Mouse (Mus musculus) CD4-positive helper T cell, adult 2 months (primary cell): ENCODE results near the gene Iqsec1.

Source experiments
- DNase-seq: peaks from one replicate; pipeline ENCODE4 v3.0.0-alpha.2; 2012; ENCODE audit warnings: low read depth, missing footprints, low spot score

The Iqsec1 gene

DNA sequence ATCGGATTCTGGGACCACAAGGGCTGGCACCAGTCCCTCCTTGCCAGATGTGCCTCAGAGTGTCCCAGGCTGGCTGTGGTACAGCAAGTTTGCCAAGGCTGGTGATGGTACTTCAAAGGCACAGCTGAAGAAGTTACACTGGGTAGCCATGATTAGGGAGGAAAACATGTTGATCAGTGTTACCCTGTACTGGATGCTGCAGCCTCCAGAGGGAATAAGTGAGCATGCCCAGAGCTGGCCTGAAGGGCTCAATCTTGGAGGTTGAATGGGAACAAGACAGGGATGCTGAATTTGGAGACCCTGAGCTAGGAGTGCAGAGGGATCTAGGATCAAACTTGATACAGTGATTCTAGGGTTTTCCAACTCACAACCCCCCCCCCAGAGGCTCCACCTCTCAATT lies 175.0 kb downstream of the Iqsec1 start:
- DNase-seq, result no peak

DNA sequence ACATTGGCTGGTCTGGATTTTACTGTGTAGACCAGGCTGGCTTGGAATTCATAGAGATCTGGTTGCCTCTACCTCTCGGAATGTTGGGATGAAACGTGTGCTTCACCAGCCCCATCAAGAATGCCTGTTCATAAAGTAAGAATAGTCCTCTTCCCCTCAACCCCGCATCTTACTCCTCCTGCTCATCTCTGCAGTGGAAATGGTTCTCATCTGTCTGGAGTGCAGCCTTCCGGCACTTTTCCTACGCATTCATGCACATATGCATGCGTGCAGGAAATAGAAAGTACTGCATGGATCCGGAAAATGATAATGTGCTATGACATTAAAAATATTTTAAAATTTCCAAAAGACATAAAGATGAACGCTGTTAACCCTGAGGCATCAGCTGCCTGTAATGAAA lies 175.9 kb downstream of the Iqsec1 start:
- no peak for DNase-seq

DNA sequence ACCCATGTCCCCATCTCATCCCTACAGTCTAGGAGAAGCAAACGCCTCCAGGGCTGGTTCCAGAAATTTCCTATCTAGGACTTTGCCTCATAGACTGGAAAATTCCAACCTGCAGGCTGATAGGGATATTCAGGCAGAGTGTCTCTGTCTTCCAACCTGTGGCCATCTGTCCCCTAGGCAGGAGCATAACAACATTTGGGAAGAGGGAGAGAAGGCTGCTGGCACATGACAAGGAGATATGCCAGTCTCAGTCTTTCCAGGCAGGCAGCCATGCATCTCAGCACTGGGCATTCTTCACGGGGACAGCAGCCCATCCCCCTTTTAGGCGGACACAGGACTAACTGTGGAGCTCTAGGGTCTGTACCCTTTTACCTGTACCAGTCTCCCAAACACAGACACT lies 176.4 kb downstream of the Iqsec1 start:
- DNase-seq, result no peak

DNA sequence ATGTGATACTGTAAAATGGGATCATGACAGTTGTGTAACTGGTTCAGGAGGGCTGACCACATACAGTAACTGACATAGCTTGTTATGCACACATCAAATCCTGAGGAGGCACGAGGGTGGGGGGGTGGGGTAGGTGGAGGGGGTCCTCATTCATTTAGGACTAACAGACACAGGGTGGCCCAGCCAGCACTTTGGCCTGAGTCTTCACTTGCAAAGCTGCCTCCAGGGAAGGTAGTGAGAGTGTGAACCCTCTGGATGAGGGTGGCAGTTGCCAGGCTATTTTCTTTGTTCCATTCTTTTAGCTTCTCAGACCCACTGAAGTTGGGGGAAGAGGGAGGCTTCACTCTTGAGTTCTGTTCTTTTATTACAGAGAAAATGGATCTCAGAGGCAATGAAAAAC lies 177.9 kb downstream of the Iqsec1 start:
- DNase-seq, result no peak

DNA sequence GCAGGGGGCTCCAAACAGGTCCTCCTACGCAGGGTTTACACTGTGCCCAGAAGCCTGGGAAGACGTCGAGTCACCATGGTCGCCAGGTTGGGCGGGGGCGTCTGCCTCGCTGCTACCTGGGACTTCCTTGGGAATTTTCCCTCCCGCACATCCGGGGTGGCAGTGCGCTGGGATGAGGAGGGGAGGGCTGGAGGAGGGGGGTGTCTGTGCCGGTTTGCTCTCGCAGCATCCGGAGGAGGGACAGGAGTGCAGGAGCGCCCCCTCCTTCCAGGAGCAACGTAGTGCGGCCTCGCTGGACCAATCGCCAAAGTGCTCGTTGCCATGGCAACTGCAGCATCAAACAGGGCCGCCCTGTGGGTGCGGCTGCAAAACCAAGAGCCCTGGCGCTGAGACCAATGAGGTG lies 178.5 kb downstream of the Iqsec1 start:
- DNase-seq, result peak; percentile 89

DNA sequence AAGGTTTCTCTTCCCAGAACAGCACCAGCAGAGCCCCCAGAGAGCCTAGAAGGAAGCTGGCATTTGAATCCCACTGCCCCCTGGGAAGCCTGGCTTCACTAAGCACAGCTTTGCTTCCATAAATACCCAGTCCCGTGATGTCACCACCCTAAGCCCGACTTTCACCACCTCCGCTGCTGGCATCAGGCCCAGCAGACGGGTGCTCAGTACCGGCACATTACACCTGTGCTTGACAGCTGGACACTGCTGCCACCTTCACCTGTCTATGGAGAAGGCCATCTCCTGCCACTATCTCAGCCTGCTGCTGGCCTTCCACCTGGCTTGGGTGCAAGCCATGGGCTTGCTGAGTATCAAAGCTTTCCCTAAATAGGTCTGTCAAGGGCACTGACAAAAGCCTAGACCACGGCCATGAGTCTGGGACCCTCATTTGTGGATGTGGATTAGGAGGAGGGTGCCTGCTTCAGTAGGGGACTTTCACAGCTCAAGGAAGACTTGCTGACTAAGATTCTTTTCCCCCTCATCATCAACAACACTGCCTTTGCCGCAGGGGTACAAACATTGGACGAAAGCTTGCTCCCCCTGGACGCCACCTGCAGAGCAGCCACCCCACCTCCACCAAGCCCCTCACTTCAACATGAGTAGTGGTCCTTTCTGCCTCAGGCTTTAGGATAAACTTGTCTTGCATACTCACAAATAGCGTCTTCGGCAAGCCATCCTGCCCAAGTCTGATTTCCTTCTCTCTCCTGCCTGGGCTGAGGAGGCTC lies 179.2 kb downstream of the Iqsec1 start:
- no peak for DNase-seq

DNA sequence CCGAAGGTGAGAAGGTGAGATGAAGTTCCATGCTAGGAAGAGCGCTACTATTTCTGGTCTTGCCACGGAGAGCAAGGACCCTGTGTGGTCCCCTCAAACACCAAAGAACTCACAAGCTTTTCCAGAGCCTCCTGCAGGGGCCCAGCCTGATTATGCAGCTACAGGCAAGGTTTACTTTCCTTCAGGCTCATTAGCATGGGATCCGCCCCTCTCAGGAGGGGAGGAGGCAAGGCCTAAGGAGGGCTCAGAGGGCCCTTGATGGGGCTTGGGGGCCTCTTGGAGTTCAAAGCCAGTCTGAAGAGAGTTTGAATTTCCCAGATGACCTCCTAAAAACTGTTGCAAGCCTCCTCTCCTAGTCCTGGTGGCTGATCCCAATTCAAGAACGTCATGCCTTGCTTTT lies 179.9 kb downstream of the Iqsec1 start:
- peak; percentile 6 for DNase-seq

DNA sequence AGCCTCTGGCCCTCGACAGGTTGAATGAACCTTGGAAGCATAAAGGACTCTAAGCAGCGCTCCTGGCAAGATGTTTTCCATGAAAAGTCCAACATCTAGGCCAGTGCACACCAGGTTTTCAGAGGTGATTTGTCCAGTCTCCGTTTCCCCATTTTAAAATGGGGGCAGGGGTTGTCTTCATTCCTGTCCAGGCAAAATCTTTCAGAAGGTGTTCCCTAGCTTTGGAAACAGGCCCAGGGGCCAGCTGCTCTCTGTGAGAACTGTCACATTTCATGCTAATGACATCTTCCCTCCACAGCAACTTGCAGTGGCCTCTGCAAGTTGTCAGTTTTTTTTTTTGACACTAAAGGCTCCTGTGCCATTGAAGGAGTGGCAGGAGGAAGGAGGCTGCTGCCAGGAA lies 180.4 kb downstream of the Iqsec1 start:
- no peak for DNase-seq

DNA sequence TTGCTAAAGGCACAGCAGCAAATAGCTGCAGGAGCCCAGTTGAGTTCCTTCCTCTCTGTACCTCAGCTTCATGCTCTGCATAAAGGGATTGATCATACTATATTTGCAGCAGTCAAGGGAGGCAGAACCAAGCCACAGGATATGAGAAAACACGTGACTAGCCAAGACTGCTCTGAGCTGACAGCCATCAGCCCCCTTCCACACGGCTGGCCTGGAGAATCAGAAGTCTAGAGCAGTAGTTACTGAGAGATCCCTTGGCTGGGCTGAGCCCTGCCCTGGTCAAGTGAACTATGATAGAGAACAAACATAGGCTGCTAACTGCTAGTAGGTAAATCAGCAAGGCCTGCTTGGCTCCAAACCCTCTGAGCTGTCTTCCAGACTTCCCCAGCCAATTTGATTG lies 180.9 kb downstream of the Iqsec1 start:
- DNase-seq, result peak; percentile 59

DNA sequence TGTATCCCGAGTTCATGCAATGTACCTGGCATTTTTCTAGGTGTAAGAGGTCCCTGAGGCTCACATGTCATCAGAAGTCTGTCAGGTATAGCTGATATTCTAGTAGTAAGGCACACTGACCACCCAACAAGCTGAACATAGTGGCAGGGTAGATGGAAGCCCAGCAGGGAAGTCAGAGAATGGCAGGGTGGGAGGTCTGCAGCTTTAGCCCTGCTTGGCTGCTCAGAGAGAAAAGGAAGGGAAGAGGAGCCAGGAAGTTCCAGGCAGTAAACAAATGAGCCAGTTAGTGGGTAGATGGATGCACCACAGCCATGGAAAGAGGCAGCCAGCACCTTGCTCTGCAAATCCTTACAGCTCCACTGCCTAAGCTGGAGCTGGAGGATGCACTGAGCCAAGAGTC lies 181.7 kb downstream of the Iqsec1 start:
- DNase-seq, result no peak

DNA sequence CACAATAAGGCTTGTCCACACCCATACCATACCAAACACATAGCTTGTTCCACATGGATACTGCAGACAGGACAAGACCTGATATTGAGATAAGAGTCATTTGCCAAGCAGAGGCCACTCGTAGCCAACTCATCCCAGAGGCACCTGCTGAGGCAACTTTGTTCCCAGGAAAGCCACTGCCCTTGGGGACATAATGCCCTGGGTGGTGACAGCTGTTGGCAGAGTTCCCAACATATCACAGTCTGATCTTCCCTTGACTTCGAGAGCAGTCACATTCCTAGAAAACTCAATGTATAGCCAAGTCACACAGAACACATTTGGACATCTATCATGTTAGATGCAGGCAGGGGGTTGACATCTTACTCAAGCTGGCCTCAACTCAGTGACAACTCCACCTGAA lies 183.4 kb downstream of the Iqsec1 start:
- no peak for DNase-seq

DNA sequence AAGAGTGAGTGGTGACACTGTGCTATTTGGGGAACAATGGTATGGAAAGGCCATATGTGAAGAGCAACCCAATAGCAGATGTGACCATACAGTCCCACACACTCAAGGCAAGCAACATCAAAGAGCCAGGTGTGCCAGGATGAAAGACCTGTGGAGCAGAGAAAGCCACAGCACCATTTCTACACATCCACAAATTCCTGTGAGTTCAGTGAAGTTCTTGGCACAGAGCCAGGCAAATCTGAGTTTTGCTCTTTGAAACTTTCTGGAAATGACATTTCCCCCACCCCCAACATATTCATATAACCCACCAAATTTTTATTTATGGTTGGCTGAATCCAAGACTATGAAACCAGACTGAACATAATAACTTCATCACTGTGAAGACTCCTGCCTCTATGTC lies 183.8 kb downstream of the Iqsec1 start:
- DNase-seq, result no peak

DNA sequence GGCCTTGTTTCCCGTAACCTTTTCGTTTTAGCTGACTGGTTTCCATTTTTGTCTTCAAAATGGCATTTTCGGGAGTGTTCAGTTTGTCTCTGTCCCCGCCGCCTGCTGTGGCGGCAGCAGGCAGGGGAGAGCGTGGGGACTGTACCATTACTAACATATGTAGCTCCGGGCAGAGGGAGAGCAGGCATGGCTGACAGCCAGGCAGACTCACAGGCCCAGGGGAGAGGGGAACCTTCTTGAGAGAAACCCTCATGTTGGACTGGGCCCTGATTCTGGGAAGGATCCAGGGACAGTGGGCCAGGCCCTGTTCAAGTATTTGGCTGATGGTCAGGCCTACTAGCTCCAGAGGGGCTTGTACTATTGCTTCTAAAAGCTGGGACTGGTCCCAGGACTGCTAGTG lies 185.9 kb downstream of the Iqsec1 start:
- no peak for DNase-seq

DNA sequence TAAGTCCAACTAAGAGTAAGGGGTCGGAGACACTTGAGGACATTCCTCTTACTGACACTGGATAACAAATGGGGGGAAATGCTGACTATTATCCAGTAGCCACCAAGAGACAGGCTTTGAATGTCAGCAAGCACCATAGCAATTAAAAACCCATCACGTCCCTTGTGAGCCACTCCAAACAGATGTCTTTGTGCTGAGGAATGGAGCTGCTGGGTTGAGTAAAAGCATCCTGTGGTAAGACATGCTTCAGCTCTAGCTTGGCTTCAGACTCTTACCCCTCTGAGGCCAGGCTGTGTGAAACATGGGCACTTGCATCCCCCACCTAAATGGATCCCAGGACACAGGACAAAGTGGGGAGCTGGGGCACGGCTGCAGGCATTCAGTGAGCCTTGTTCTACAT lies 186.4 kb downstream of the Iqsec1 start:
- no peak for DNase-seq

DNA sequence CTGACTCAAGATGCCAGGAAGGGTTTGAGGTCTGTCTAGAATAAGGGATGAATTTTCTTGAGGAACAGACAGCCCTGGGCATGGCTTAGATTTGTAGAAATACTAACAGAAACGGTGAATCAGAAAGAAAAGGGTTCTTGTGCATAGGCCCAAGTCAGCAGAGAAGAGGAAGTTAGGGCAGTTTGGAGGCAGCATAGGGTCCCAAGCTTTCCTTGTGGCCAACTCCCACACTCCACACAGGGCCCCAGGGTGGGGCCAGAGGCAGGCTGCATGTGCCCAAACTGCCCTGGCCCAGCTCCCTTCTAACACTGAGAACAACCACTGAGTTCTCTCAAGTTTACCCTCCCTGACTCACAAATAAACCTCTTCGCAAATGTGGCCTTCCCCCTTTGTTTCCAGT lies 187.7 kb downstream of the Iqsec1 start:
- no peak for DNase-seq

DNA sequence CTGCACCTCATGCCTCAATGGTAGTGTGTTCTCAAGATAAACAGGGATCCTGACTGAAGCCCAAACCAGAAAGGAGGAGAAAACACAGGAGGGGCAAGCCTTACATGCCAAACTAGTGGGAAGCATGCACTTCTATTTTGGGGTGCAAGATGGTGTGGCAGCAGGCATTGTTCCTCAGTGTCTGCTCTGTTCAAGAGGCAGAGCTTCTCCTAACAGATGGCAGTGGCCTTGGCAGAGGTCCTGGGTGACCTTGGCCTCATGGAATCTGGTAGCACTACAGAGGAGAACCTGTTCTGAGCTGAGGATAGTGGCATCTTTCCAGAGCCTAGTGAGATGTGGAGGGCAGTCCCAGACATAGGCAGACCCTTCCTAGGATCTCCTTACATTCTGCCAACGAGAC lies 189.4 kb downstream of the Iqsec1 start:
- no peak for DNase-seq

DNA sequence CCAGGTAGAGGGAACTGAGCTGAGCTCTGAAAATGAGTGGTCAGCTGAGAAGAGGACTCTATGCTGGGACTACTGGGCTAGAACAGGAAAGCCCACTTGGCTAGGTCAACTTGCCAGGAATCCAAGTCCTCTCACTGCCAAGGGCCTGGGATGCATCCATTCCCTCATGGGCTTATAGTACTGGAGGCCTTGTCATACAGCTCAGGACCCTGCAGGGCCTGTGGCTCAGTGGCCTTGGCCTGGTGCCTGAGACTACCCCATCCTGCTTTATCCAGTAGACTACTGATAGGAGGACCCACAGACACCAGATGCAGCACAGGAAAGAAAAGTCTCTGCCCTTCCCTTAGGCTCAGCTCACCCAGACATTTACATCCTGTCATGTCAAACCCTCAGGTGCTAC lies 190.3 kb downstream of the Iqsec1 start:
- DNase-seq, result no peak

DNA sequence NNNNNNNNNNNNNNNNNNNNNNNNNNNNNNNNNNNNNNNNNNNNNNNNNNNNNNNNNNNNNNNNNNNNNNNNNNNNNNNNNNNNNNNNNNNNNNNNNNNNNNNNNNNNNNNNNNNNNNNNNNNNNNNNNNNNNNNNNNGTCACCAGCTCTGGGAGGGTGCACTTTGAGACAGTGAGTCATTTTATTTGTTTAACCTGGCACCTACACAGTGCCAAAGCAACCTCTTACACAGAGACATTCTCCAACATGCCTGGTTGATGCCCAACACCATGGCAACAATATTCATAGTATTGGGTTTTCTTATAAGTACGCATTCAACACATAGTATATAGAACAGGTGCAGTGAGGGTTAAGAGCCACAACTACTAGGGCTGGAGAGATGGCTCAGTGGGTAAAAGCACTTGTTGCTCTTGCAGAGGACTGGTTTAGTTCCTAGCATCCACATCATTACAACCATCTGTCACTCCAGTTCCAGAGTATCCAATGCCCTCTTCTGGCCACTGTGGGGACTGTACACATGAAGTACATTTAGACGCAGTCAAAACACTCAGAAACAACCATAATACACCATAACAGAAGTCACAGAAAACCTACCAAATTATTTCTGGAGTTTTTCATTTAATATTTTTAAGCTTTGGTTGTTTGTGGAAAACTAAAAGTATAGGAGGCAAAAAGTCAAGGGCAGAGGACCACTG lies 191.4 kb downstream of the Iqsec1 start:
- DNase-seq, result no peak

DNA sequence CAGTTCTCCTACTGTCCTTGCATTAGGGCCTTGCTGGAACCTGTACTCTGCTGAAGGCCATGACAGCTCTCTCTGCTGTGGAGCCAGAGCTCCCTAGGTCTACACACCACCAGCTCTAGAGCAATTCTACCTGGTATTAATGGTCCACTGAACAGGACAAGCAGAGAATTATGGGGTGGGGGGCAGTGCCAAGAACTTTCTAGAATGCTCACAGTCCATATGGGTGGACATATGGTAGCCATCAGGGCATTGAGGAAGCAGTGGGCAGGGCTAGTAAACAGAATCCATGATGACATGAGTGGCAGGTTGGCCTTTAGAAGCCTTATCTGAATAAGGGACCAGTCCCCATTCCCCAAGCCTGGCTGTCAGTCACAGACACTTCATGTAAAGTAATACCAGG lies 197.6 kb downstream of the Iqsec1 start:
- no peak for DNase-seq

DNA sequence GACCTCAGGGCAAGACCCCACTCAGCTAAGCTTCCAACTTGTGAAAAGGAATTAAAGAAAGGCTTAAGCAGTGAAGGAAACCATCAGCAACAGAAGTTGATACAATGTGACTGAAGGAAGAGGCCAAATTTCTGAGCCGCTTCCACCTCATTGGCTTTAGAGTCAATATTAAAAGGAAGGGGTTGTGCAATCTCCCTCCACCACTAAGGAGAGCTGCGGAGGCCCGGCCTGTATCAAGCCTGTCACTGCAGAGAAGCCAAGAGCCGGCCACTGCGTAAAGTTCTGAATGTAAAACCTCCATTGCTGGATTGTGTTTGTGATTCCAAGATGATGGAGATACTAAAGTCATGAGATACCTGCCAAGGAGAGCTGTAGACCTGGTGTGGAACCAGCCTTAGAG lies 199.0 kb downstream of the Iqsec1 start:
- DNase-seq, result no peak

DNA sequence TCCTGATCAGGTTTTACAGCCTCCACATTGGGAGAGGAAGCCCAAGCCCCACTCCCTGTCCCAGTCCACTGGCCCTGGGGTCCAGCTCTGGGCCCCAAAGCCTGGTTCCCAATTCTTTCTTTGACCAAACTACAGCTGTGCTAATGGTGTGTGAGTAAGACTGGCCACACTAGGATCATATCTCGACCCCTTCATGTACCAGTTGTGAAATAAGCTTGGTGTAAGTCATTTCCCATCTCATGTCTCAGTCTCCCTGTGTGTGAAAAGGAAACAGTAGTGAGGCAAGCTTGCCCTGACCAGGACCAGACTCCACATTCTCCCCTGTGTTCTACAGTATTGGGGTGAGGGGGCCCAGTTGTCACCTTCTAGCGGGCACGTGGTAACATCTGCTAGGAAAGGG lies 200.9 kb downstream of the Iqsec1 start:
- no peak for DNase-seq

DNA sequence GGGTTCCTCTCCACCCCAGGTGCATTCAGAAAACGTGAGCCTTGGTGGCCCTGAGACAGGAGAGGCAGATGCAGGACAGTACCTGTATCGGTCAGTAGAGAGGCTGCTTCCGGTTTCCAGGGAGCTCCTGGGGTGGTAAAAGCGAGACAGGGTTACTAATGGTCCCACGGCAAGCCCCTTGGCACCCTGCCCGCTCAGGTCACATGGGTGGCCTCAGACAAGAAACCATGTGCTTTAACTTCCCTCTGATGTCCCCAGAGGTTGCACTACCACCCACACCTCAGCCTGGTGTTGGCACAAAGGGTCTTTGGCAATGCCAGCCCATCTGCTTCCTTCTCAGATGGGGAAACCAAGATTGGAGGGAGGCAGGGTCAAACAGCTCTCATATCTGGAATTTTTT lies 201.4 kb downstream of the Iqsec1 start:
- no peak for DNase-seq

DNA sequence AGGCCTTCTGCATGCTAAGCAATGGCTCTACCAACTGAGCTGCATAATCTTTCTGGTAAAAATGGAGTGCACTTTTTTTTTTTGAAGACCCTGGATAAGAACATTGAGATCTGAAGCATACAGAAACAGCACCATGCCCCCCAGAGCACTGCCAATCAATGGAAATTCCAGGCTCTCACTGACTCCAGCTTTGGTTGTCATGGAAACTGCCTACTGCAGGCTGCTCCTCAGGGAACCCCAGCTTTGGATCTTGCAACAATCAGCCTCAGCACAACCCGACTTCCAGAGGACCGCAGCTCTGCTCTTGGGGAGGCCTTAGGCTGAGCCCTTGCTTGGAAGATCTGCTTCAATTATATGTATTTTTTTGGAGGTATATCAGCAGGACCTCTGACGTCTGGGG lies 201.9 kb downstream of the Iqsec1 start:
- DNase-seq, result no peak

DNA sequence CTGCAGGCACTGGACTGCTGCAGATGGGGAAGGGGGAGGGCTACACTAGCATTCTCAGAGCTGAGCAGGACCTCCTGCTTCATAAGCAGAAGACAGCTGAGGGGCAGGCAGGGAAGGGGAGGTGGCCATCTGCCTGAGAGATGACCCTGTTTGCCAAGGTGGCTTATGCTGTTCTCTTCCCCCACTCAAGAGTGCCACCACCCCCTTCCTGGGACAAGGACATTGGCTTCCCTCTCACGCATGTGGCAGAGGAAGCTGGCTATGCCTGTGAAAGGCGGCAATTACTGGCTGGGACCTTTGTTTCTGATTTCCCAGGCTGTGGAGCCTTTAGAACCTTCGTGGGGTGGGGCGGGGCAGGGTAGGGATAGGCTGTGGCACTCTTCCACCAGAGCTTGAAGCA lies 204.5 kb downstream of the Iqsec1 start:
- no peak for DNase-seq
